Mouse (Mus musculus) CH12.LX (cell line): ENCODE data around the gene Plch1.

Experiments
- CTCF ChIP-seq, 2 experiments: IDR thresholded peaks in 1 of 2; conservative IDR thresholded peaks in 1 of 2; 2 replicates each; pipeline ENCODE4 v1.5.1; 2011 to 2012; ENCODE audit warnings: low read depth in 2 of 2, low read length in 2 of 2, improper control_type of control experiment in 1 of 2, inconsistent platforms in 1 of 2, mild to moderate bottlenecking in 1 of 2, moderate library complexity in 1 of 2
- POLR2A ChIP-seq: IDR thresholded peaks from 2 replicates; pipeline ENCODE4 v1.6.1; 2011; ENCODE audit warnings: low read depth, mild to moderate bottlenecking, improper control_type of control experiment, low read length
- POLR2AphosphoS2 ChIP-seq: IDR thresholded peaks from 2 replicates; pipeline ENCODE4 v1.6.1; 2011; ENCODE audit warnings: low read depth, low read length, improper control_type of control experiment
- TBP ChIP-seq: conservative IDR thresholded peaks from 2 replicates; pipeline ENCODE4 v1.6.1; 2011; ENCODE audit warnings: low read depth, low read length, improper control_type of control experiment
- USF1 ChIP-seq: IDR thresholded peaks from 2 replicates; pipeline ENCODE4 v1.6.1; 2014; ENCODE audit warnings: low read depth, mild to moderate bottlenecking, inconsistent platforms, low read length, improper control_type of control experiment

DNA sequence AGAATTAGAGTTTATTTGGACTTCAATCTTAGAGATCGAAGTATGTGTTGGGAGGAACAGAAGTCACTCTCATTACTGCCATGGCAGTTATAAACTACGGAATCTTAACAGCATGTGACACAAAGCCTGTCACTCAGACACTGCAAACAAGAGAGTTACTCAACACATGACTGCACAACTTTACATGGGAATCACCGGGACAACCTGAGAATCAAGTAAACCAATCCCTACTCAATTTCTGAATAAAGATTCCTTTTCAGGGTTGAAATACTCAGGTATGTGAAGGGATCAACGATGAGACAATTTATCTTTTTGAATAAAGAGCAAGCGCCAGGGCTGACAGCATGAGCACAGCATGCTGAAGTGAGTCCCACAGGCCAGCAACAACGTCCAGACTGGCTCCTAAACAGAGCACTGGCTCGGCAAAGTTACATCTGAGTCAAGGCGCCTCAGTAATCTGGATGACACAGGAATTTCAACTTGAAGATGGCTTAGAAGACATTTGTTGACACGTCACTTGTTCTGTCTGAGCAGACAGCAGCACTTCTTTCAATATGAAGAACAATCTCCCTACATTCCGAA, 49.4 kb downstream of the Plch1 start:
- no peak for TF ChIP-seq POLR2AphosphoS2
- TF ChIP-seq POLR2A: no peak
- no peak for TF ChIP-seq CTCF (conservative IDR thresholded peaks at IDR 0.05 in 1 of 2, IDR thresholded peaks at IDR 0.05 in 1 of 2; ENCODE audit: low read depth in 2 of 2, low read length in 2 of 2)
- no peak for TF ChIP-seq TBP
- no peak for TF ChIP-seq USF1
